Mouse (Mus musculus) liver, postnatal 0 days (tissue): ENCODE results near the gene Hbs1l.

Experiments used
- CTCF ChIP-seq: sonication (generic); IDR thresholded peaks from 2 replicates; pipeline ENCODE4 v1.5.1; 2016; ENCODE audit warnings: antibody characterized with exemption, low read depth
- EP300 ChIP-seq: IDR thresholded peaks from 2 replicates; pipeline ENCODE4 v1.6.1; 2016; ENCODE audit warnings: antibody characterized with exemption, low read depth, mild to moderate bottlenecking

GRCm38 (mm10) chr10:21318250-21318649, 22.5 kb downstream of the Hbs1l start:
- TF ChIP-seq CTCF (no peak), EP300 (no peak)
